In genomic region chr11:95921991-95922621, GRCm38 (mm10) we compare ENCODE assay signal across 38 mouse cellular contexts. TPM values are rescaled to one million over a fixed set of nuclear protein-coding genes. Genes with fewer than 3 reads are reported as not detected.
"Had no signal": no experiment of that assay in that cellular context is flagged by ENCODE, and none has a peak within 500 bp of the region (broad histone marks: within the 10 kb centered on the region; RNA-seq: fewer than 3 reads in every experiment).

No protein-coding gene starts in this region.

- H3K4me1 ChIP-seq: heart, embryonic 10.5 days; heart, embryonic 12.5 days; hindbrain, embryonic 12.5 days; limb, embryonic 13.5 days; limb, embryonic 15.5 days; liver, embryonic 12.5 days had no signal

- H3K4me3 ChIP-seq: gastrocnemius, adult 2 months; heart, embryonic 10.5 days; heart, embryonic 12.5 days; hindbrain, embryonic 10.5 days; hindbrain, embryonic 12.5 days; limb, embryonic 13.5 days; limb, embryonic 15.5 days; liver, embryonic 12.5 days had no signal

- H3K27ac ChIP-seq: gastrocnemius, adult 2 months; heart, embryonic 10.5 days; hindbrain, embryonic 10.5 days; hindbrain, embryonic 12.5 days; hindbrain, embryonic 14.5 days; limb, embryonic 13.5 days; limb, embryonic 15.5 days; liver, embryonic 12.5 days had no signal

- ATAC-seq: hindbrain, embryonic 16.5 days; inflammation-experienced regulatory T-cells, adult 6 months; liver, embryonic 12.5 days had no signal

- H3K4me2 ChIP-seq: heart, embryonic 12.5 days; hindbrain, embryonic 12.5 days; hindbrain, embryonic 14.5 days; limb, embryonic 13.5 days; limb, embryonic 15.5 days; liver, embryonic 12.5 days had no signal

- DNase-seq: gastrocnemius, adult 2 months; gastrocnemius, postnatal 10 days; gastrocnemius, postnatal 25 days; heart, adult 18-20 months; heart, postnatal 10 days; heart, postnatal 4 days; kidney, adult 18-20 months; kidney, adult 8-10 months; kidney, postnatal 10 days; kidney, postnatal 25 days; kidney, postnatal 4 days; layer of hippocampus, adult 9-11 months; layer of hippocampus, postnatal 36 days; left cerebral cortex, postnatal 4 days had no signal

- H3K9me3 ChIP-seq: heart, embryonic 10.5 days; hindbrain, embryonic 12.5 days had no signal

- H3K36me3 ChIP-seq: heart, embryonic 10.5 days; heart, embryonic 12.5 days; hindbrain, embryonic 10.5 days; hindbrain, embryonic 12.5 days; limb, embryonic 13.5 days; limb, embryonic 15.5 days; liver, embryonic 12.5 days had no signal

- H3K9ac ChIP-seq: heart, embryonic 12.5 days; hindbrain, embryonic 12.5 days; hindbrain, embryonic 14.5 days; limb, embryonic 13.5 days; limb, embryonic 15.5 days; liver, embryonic 12.5 days had no signal

RNA-seq across cellular contexts. Expression of gene B4galnt2, which starts 7.4 kb away (rescaled TPM):
- total RNA-seq: gastrocnemius, adult 2 months; gastrocnemius, postnatal 10 days; gastrocnemius, postnatal 25 days; gastrocnemius, postnatal 4 days; granulocyte monocyte progenitor cell, adult 5-6 weeks; heart, adult 18-20 months; heart, adult 8-10 months; heart, postnatal 10 days; heart, postnatal 25 days; heart, postnatal 4 days; layer of hippocampus, adult 18-20 months; layer of hippocampus, adult 8-10 months; layer of hippocampus, postnatal 14 days; layer of hippocampus, postnatal 36 days; left cerebral cortex, adult 18-20 months; left cerebral cortex, adult 8-10 months; left cerebral cortex, postnatal 10 days; left cerebral cortex, postnatal 25 days; left cerebral cortex, postnatal 4 days had no signal
- polyA plus RNA-seq: frontal cortex, adult 2 months; hindbrain, embryonic 12.5 days; hindbrain, embryonic 14.5 days; hindbrain, embryonic 16.5 days; limb, embryonic 11.5 days; limb, embryonic 15.5 days; liver, adult 2 months had no signal
